Mouse (Mus musculus) embryo, embryonic 9.5 days (tissue): ENCODE measurements at regions not wholly inside any gene's neighbourhood (a gene's known extent, or its start where the extent isn't known, plus 50 kb on each side); places are given as distances from the start of the nearest gene placed in this dataset.

Source experiments
- DNase-seq: peaks from one replicate; pipeline ENCODE4 v3.0.0-alpha.2; 2017; ENCODE audit errors: extremely low spot score

DNA sequence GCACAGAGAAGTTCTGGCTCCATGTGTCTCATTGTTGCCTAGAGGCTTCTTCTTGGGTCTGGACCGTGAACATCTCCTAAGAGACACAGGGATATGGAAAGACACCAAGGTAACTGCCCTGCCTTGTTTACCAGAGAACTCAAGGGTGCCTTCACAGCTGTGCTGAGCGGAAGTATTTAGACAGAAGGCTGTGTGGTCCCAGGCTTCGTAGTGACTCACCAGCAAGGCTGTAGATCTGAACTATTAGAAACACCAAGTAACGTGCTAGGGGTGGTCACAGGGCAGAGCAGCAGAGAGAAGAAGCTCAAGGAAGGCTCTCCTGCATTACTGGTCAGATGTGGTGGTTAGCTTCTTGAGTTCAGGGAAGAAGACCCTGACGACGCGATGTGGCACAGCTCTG is 51.6 kb upstream of the Lpp start:
- no peak for DNase-seq

DNA sequence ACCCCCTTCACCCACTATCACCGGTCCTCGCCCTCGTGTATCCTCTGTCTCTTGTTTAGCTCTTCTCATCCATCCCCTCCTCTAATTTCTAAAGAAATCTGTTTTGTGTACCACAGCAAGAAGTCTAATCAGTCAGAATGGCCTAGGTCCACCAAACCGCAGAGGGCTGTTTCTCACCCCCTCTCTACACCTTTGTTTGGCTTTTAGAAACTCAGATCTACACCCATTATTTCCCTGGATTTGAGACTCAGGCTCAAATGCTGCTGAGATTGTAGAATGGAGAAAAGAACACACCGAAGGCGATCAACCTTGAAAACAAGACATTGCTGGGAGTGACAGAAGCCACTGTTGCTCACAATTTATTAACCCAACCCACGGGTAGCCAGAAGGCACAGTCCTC is 52.7 kb upstream of the Lpp start:
- no peak for DNase-seq

DNA sequence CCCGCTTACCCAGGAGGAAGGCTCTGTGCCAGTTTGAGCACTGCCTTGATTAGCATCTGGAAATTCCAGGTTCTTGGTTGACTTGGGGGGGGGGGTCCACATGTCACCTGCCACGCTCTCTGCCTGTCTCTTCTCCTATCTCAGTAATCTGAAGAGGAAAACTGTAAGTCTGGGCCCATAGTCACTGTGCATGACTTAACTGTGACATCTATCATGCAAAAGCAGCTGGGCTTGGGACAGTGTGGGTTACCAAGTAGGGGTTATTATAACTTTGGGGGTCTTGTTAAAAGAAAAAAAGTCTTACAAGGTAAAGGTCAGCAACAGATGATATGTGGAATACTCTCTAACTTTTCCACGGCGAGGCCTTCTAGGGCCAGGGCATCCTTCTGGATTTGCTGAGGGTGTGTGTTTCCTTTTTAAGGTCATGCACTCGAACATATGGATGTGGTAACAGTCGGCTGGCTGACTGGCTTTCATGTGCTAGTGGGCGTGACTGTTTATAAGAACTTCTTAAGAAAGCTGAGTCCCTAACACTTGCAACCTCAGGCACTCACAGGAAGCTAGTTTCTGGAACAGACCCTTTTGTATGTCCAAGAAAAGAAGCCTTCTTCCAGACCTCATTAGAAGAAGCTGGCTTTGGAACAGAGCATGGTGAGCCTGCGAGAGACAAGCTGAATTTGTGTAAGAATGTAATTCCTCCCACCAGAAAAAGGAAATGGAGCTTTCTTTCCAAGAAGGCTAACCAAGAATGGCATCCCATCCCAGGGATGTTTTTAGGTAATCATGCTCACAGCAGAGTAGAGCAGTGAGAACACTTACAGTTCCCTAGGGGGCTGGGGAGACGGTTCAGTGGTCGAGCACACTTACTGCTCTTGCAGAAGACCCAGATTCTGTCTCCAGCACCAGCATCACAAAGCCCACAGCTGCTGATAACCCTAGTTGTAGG is 53.7 kb upstream of the Lpp start:
- peak; percentile 11 for DNase-seq

DNA sequence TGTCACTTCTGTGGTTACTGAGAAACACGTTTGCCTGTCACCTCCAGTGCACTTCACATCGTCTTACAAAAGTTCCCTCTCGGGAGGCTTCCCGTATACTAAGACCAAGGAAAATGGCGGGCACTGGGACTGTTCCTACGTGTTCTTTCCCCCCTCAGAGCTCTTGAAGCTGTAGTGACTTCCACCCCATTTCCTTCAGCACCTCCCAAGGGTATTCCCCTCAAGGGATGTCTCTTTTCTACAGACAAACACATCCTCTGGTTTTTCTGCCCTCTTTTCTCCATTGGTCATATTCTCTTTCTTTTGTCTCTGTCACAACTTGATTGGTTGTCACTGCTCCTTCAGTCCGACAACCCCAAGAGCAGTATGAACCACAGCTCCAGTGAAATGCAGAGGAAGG is 54.9 kb upstream of the Lpp start:
- no peak for DNase-seq

DNA sequence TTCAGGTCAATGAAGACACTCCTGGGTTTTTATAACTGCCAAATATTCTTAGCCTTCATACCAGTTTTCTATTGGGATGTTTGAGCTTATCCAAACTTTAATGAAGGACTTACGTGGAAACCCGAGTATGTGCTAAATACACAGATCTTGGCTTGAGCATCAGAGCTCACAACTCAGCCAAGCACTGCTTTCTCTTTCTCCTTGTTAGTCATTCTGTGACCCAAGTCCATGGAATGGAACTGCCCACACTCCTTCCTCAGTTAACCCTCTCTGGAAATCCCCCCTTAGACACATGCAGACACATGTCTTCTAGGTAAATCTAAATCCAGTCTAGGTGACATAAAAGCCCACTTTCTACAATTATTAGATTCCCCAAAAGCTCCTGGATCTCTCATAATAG is 58.9 kb upstream of the Lpp start:
- DNase-seq: no peak

DNA sequence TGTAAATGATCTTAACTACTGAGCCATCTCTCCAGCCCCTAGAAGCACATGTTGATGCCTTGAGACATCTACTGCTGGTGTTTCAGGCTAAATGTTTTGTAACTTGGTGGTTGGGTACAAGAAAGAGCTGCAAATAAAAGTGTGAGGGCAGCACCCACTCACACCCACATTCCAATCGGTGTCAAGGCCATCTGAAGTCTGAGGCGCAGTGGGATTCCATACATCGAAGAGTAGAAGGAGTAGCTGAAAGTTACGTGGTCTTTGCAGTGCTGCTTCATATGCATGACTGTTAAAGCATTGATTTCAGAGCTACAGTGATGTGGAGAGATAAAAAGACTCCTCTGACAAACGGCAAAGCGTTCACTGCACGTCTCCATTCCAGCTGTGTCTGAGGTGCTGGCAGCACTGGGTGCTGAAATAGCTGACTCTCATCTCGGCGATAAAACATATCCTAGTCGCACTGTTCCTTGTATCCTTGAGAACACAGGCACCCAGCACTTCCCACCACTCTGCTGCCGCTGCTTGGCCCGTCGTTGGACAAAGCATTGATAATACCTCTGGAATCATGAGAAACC is 61.8 kb upstream of the Lpp start:
- no peak for DNase-seq

DNA sequence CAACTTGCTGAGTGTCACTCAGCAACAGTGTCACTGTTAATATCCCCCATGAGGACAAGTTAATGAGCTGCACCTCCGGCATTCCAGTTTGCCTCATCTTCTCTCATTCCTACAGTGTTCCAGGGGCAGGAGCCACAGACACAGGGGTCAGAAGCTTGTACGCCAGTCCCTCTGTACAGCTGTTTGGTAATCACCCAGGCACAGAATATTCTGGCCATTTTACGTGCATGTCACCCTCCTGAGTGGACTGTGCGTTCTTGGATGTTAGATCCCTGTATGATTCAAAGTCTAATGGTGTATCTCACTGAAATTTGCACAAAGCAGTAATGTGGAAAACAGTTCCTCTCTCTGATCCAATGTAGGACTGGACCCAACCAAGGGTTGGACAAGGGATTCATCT is 66.7 kb upstream of the Lpp start:
- no peak for DNase-seq

DNA sequence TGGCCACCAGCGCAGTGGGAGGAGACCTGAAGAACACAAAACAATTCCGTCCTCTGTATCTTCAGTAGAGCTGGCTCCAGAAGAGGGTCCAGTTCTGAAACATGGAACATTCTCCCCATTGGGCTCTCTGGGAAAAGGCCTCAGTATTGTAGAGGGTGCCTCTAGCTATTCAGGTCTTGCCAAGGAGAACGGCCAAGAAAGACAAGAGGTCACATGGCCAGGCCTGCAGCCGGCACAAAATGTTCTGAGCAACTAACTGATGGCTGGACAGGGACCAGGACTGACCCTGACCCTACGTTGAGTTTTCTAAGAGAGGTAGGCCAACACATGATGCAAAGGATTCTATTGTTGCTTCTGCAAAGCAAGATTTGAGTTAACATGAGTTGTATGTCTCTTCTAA is 67.3 kb upstream of the Lpp start:
- no peak for DNase-seq

DNA sequence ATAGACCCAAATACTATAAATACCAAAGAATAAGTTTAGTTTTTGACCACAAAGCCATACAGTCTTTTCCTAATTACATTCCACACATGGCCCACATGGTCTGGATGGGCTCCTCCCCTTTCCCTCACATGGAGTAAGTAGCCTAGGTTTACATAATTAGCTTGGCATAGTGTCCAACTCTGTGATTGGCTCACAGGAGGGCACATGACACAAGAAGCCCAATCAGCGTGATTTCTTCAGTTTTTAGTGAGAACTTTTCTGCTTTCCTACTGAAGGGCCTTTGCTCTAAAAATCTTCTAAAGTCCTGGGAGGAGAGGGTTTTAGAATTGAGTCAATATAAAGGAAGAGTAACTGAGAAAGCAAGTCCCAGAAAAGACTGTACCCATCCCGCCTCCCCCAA is 68.4 kb upstream of the Lpp start:
- DNase-seq: no peak

DNA sequence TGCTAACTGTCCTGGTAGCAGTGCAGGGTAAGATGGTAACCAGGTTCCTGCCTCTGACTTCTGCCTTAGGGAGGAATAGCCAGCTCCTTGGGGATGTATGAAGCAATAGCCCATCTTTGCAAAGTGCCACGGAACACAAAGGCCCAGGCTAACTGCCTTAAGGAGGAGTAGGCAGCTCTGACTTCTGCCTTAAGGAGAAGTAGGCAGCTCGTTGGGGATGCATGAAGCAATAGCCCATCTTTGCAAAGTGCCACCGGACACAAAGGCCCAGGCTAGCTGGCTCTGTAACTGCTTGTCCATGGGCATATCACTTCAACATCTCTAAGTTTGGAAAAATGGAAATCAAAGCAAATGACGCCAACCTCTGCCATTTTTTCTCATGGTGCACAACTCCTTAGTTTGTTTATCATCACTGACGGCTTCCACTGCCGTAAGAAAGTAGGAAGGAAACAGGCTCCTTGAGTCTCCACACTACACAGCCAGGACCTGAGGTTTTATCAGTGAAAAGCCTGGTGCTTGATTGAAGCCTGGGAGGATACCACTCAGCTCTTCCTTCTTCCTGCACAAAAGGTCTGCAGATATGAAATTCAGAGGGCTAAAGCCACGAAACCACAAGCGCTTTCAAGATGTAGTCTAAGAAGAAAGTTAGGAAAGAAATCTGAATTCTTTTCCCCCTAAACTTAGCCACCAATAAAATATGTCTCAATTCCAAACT is 74.4 kb upstream of the Lpp start:
- no peak for DNase-seq

DNA sequence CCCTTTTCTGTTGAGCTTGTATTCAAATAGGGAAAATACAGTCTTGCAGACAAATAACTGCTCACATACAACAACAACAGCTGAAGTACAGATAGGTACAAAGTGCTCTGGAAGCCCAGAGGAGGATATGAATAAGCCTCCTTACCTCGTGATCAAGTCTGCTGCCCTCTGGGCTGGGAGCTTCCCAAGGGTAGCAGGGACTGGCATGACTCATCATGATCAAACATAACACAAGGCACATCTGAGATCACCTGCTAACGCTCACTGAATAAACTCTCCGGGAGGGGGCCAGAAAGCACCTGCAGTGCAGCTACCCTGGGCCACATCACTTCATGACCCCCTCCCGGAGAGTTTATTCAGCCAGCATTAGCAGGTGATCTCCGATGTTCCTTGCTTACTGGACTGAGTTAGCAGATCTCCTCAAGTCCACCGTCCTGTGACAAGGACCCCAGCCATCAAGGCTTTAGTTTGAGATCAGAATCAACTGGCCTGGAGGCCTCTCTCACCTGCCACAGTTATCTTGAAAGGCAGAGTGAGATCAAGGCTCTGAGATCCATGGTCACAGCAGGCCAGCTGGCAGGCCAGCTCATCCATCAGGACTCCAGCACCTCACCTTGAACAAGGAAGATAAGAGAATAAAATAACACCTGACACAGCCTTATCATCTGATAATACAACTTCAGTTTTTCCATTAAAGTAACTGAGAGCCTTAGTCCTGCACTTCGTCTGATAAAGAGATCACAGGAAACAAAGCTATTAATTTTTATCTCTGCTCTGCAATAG is 79.6 kb upstream of the Lpp start:
- DNase-seq: no peak

DNA sequence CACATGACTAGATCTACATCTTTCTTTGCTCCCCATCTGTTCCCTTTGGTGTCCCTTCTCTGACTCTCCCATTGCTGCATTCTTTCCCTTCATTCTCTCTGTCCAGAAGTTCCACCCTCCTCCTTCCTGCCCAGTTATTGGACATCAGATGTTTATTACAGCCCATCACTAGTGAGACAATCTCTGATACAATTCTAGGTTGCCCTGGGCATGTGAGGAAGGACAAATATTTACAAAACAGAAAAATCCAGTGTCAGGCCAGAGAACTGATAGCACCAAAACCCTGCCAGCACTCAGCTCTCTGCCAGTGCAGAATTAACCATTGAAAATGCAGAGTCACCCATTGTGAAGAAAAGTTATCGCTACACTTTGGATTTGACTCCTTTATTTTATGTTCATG is 87.9 kb upstream of the Lpp start:
- no peak for DNase-seq

DNA sequence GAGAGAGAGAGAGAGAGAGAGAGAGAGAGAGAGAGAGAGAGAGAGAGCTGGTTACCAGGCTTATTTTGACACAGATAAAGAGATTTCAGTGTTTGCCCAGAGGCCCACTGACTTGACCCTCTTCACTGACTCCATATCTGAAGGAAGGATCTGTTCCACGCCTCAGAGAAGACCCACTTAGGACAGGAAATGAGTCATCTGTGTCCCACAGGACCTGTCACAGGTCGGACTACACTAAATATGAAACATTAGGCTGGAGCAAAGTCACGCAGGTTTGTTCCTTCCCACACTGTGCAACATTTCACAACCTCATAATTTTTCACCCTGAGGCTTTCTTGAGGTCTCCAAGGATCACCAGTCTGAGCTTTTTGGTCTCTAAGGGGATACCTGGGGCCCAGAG is 96.5 kb upstream of the Lpp start:
- no peak for DNase-seq

DNA sequence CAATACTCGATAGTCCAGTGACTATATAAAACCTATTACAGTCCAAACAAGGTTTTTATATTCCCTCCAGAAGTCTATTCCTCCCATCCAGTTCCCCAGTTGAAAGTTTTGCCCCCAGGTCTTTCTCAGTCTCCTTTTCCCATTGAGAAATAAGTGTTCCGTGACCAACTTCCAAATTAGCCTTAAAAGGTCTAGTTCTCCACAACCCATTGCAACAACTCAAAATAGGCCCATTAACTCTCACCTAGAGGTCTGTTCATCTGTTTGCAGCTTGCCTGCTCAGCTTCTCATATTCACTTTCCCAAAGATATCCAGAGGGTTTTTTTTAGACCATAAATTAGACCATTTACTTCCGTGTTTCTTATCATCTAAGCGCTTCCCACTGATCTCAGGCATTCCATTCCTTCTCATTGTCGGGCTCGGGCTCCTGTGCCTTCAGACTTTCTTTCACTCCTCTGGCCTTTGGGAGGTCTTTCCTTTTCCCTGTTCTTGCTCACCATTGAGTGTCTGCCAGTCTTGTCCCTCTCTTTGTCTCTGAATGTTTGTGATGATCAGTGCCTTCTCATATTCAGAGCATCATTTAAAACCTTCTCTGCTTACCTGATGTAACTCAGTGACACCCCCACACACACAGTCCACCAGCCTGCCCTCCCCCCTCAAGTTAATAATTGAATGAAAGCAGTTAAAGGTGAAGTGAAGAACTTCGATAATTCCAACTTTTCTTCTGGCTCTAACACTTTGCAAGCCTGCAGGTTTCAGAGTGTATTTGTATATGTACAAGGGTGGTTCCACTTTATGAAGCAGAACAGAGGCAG is 97.5 kb upstream of the Lpp start:
- no peak for DNase-seq

DNA sequence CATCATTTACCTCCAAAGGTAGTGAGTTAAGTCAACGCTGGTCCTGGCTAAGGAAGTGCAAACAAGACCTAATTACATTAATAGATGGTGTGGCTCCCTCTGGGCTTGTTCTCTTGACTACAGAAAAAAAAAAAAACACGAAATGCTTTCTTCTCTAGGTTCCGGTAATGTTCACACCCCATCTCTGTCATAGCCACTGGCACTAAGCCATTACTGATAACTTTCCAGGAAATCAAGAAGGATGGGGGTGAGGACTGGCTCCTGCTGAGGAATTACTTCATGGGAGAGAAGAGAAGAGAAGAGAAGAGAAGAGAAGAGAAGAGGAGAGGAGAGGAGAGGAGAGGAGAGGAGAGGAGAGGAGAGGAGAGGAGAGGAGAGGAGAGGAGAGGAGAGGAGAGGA is 109.1 kb upstream of the Lpp start:
- no peak for DNase-seq

DNA sequence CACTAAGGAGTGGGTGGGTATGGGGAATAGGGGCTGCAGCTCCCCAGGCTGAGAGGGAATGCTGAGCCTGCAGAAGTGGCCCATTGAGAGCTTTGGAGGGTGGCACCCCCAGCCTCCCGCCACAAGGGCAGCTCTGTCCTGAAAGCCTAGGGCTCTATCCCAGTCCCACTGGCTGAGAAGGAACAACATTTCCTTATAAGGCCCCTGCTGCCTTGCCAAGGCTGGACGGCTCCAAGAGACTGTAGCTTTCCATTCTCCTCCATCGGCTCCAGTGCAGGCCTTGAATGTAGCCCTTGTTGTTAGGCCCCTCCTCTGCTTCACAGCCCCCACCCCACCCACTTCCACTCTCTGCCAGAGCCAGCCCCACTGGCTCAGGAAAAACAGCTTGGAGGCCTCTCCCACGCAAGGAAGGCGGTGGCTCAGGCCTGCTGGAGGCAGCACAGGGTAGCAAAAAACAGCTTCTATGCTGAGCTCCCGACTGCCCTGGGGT is 111.1 kb upstream of the Lpp start:
- peak; percentile 46 for DNase-seq

DNA sequence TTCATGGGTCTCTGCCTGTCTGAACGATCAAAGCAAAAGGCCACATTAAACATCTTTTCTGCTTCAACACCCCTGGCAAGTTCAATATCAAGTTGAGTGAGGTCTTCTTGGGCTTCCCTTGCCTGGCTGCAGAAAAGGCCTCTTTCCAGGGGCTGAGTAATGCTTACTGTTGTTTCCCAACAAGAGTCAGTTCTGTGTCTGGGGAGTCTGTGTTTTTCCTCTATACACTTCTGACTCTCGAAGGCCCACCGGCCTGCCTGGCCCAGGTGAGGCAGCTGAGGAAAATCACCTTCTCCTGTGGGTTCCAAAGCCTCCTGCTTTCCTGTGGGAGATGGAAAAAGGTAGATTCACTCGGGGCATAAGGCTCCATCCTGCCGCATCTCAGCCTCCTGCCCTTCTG is 111.7 kb upstream of the Lpp start:
- DNase-seq: no peak

DNA sequence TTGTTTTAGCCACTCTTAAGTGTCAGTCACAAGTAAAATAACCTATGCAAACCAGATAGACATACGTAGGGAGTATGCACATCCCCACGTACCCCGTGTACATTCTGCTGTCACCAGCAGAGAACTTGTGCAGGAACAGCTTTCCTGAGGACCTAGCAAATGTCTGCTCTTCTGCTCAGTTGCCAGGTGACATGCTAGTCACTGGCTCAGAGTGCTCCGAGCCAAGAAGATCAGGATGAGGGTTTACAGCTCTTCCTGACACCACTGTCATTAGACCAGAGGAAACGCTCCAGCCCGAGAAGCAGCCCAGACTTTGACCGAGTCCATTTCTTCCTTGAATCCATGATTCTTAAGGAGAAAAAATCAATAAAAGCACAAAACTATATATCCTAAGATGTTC is 115.5 kb upstream of the Lpp start:
- DNase-seq: no peak

DNA sequence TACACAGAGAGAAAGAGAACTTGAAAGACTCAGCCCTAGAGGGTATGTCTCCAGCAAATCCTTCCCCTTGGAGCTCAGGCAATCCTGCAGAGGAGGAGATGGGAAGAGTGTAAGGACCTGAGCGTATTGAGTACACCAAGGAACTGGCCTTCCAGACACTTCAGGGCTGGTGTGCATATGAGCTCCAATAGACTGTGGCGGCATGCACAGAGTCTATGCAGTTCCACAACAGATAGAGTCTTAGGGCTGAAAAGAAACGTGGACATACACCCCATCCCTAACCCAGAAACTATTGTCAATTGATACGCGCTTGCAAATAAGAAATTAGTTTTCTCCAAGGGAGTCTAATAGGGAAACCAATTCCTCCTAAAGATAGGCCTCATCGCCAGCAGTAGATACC is 130.6 kb upstream of the Lpp start:
- no peak for DNase-seq

DNA sequence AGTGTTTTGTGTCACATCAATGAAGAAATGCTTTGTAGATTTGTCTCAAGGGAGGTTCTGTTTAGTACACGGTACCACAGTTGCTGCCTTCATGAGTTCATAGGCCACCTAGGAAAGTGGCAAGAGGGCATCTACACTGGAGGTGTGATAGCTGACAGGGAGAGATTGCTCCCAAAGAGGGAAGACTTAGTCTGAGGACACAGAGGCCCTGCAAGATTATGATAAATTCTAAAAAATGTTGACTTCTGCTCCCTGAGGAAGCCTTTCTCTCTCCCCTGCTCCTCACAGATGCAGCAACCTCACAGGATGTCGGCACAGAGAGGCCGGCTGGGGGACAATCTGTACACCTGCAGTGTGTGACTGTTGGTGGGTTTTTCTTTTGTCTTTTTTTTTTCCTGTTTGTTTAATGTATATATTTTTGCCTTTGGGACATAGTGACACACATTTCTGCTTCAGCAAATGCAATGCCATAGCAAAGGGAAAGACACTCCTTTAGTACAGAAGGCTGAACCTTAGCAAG is 133.5 kb upstream of the Lpp start:
- no peak for DNase-seq

DNA sequence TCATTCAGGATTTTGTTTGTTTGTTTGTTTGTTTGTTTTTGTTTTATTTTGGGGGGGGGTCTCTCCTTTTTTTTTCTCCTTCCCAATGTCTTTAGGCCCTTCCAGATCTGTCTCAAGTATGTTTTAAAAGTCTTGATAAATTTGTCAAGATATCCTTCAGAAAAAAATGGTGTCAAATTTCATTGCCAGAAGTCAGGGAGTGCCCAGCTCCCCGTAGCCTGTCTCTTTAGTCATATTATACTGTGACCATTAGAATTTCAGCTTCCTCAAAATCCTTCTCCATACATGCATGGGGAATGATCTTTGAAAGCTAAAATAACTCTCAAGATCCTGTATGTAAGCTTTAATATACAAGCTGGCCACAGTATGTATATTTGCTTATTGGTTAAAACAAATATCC is 134.3 kb upstream of the Lpp start:
- no peak for DNase-seq
